Mouse (Mus musculus) megakaryocyte, embryonic 14.5 days (primary cell): ENCODE measurements around the gene Auts2. TPM values are rescaled to one million over a fixed set of nuclear protein-coding genes. Genes with fewer than 3 reads are reported as not detected.
A peak's percentile ranks its signal among the peaks of the same experiment; 100 is the strongest.
"Not testable (repeated sequence)": the region's sequence is repeated elsewhere in the genome, so short reads cannot be mapped to it uniquely, and the experiment has no call there.

ENCODE experiments used
- H3K27me3 ChIP-seq: replicated peaks from 2 replicates; pipeline ENCODE3; 2012; ENCODE audit warnings: inconsistent platforms
- H3K36me3 ChIP-seq: replicated peaks from 2 replicates; pipeline ENCODE3; 2012; ENCODE audit warnings: low read length, inconsistent platforms, mixed read lengths
- H3K4me1 ChIP-seq: 2 replicates; pipeline ENCODE4 v1.6.1; 2012; ENCODE audit warnings: inconsistent platforms
- H3K4me3 ChIP-seq: replicated peaks from 2 replicates; pipeline ENCODE3; 2012; ENCODE audit warnings: moderate library complexity, mild to moderate bottlenecking, inconsistent platforms
- H3K9me3 ChIP-seq: 2 replicates; pipeline ENCODE4 v1.6.1; 2012; ENCODE audit warnings: inconsistent platforms
- FLI1 ChIP-seq: IDR thresholded peaks from 2 replicates; pipeline ENCODE4 v1.6.1; 2012; ENCODE audit warnings: low read length, inconsistent platforms, mixed read lengths
- GATA1 ChIP-seq: IDR thresholded peaks from 3 replicates; pipeline ENCODE4 v1.6.1; 2012; ENCODE audit warnings: mixed read lengths, low read length, inconsistent platforms, borderline replicate concordance
- polyA plus RNA-seq: library from polyadenylated mRNA; stranded (reverse); fragments of >175 nt; gene quantifications from 2 replicates; pipeline ENCODE4 v1.2.3, GENCODE M21; 2012; ENCODE audit warnings: low replicate concordance; ENCODE audit not compliant: insufficient read depth

Auts2 gene
- polyA plus RNA-seq = 2.3 and 4.0 TPM in 2 replicates

- TF ChIP-seq GATA1 (no peak), FLI1 (no peak)
- Histone ChIP-seq H3K27me3 (peaks cover 69% of the 10 kb centered on the region), H3K36me3 (no peaks in the 10 kb centered on the region), H3K4me3 (peak within 1 kb of the TSS; percentile 88), H3K9me3 (no peaks in the 10 kb centered on the region), H3K4me1 (peaks cover 28% of the 10 kb centered on the region)
Measured at GRCm38 (mm10) chr5:132543118-132544071, at the start of gene Auts2. TSS of gene Auts2 (minus strand) at chr5:132543344.

- Histone ChIP-seq H3K4me3 (no peak overlapping the region), H3K4me1 (no peaks in the 10 kb centered on the region), H3K36me3 (no peaks in the 10 kb centered on the region), H3K9me3 (peaks cover 26% of the 10 kb centered on the region), H3K27me3 (no peaks in the 10 kb centered on the region)
- TF ChIP-seq GATA1 (no peak), FLI1 (no peak)
Measured at GRCm38 (mm10) chr5:132591721-132592695, 48.9 kb upstream of the Auts2 start.

- H3K9me3 ChIP-seq = peaks cover 43% of the 10 kb centered on the region
- no peak for TF ChIP-seq FLI1
- no peak for TF ChIP-seq GATA1
Measured at GRCm38 (mm10) chr5:132579774-132580173, 36.6 kb upstream of the Auts2 start.

GRCm38 (mm10) chr5:132560771-132561170 lies 17.6 kb upstream of the Auts2 start:
- not testable (repeated sequence) for H3K4me3 ChIP-seq, H3K27me3 ChIP-seq, H3K4me1 ChIP-seq, H3K36me3 ChIP-seq
- H3K9me3 ChIP-seq = peaks cover 13% of the 10 kb centered on the region; the same call in 1 of the 2 replicates

More at GRCm38 (mm10) chr5:132579774-132580173, 36.6 kb upstream of the Auts2 start:
- no peaks in the 10 kb centered on the region for H3K36me3 ChIP-seq
- no peaks in the 10 kb centered on the region for H3K4me1 ChIP-seq
- no peaks in the 10 kb centered on the region for H3K27me3 ChIP-seq
- no peak overlapping the region for H3K4me3 ChIP-seq

GRCm38 (mm10) chr5:132545761-132546160 lies 2.6 kb upstream of the Auts2 start:
- Histone ChIP-seq H3K27me3 (peaks cover 55% of the 10 kb centered on the region), H3K4me1 (peaks cover 28% of the 10 kb centered on the region), H3K4me3 (no peak overlapping the region), H3K36me3 (no peaks in the 10 kb centered on the region), H3K9me3 (no peaks in the 10 kb centered on the region)
- TF ChIP-seq GATA1 (no peak), FLI1 (no peak)

GRCm38 (mm10) chr5:132544176-132544995 lies 1.2 kb upstream of the Auts2 start:
- Histone ChIP-seq H3K27me3 (peaks cover 67% of the 10 kb centered on the region), H3K36me3 (no peaks in the 10 kb centered on the region), H3K4me1 (peaks cover 28% of the 10 kb centered on the region), H3K9me3 (no peaks in the 10 kb centered on the region), H3K4me3 (no peak overlapping the region)
- TF ChIP-seq GATA1 = no peak
- TF ChIP-seq FLI1 = no peak

- Histone ChIP-seq H3K27me3 (peaks cover 68% of the 10 kb centered on the region), H3K4me3 (peak overlapping the region; percentile 88), H3K36me3 (no peaks in the 10 kb centered on the region), H3K9me3 (no peaks in the 10 kb centered on the region), H3K4me1 (peaks cover 28% of the 10 kb centered on the region)
- TF ChIP-seq FLI1 = no peak
- no peak for TF ChIP-seq GATA1
Measured at GRCm38 (mm10) chr5:132542381-132543020, 643 bp downstream of the Auts2 start.

- H3K9me3 ChIP-seq = no peaks in the 10 kb centered on the region
- H3K4me3 ChIP-seq = peak overlapping the region; percentile 88
- peaks cover 28% of the 10 kb centered on the region for H3K4me1 ChIP-seq
- TF ChIP-seq GATA1 (no peak), FLI1 (no peak)
- peaks cover 67% of the 10 kb centered on the region for H3K27me3 ChIP-seq
- H3K36me3 ChIP-seq = no peaks in the 10 kb centered on the region
Measured at GRCm38 (mm10) chr5:132541951-132542350, 1.2 kb downstream of the Auts2 start.

GRCm38 (mm10) chr5:132541371-132541931 lies 1.7 kb downstream of the Auts2 start:
- no peak for TF ChIP-seq GATA1
- TF ChIP-seq FLI1 = no peak
- Histone ChIP-seq H3K4me3 (peak overlapping the region; percentile 81), H3K27me3 (peaks cover 64% of the 10 kb centered on the region)

More at GRCm38 (mm10) chr5:132541371-132541931, 1.7 kb downstream of the Auts2 start:
- no peaks in the 10 kb centered on the region for H3K36me3 ChIP-seq
- H3K9me3 ChIP-seq = no peaks in the 10 kb centered on the region
- peaks cover 28% of the 10 kb centered on the region for H3K4me1 ChIP-seq
